Comparison of ENCODE assay signal across 23 mouse cellular contexts in genomic region chr12:102674123-102674522, GRCm38 (mm10). TPM values are rescaled to one million over a fixed set of nuclear protein-coding genes. Genes with fewer than 3 reads are reported as not detected.
DNase-seq lines count a peak whose midpoint lies in the region; ATAC-seq lines count a peak whose summit lies in the region.
"Had no signal": no experiment of that assay in that cellular context is flagged by ENCODE, and none has a peak within 500 bp of the region (broad histone marks: within the 10 kb centered on the region; RNA-seq: fewer than 3 reads in every experiment).

No protein-coding gene starts in this region.

- H3K36me3 ChIP-seq in midbrain, embryonic 13.5 days: peaks cover 13% of the 10 kb centered on the region
- H3K36me3 ChIP-seq: embryonic facial prominence, embryonic 12.5 days; heart, embryonic 12.5 days had no signal

- H3K4me1 ChIP-seq in midbrain, embryonic 13.5 days (replicated peaks): peaks cover 30% of the 10 kb centered on the region

- ATAC-seq in common myeloid progenitor, adult 5-6 weeks (replicated peaks; ENCODE audit: low read depth, poor library complexity, severe bottlenecking): 0 out of 2 replicates have a peak, but pooled peaks have one; percentile 0
- no peak for ATAC-seq in midbrain, embryonic 13.5 days
- ATAC-seq: forebrain, embryonic 16.5 days; hindbrain, embryonic 16.5 days had no signal

- DNase-seq in left cerebral cortex, postnatal 14 days (ENCODE audit: low spot score in 2 of 2): peak; percentile 45 to 57
- no peak for DNase-seq in left cerebral cortex, postnatal 4 days
- peak; percentile 44 for DNase-seq in thymus, postnatal 4 days
- DNase-seq in thymus, adult 18-20 months: no peak
- DNase-seq in adrenal gland, postnatal 10 days: no peak
- DNase-seq: adrenal gland, postnatal 14 days; cerebellum, adult 2 months; gastrocnemius, postnatal 10 days; kidney, adult 18-20 months; kidney, postnatal 25 days; lung, adult 2 months; lung, postnatal 36 days had no signal

- 92% methylated on average over 13 of the region's 13 CpGs for WGBS in midbrain, embryonic 13.5 days

- no peak overlapping the region for H3K9ac ChIP-seq in midbrain, embryonic 13.5 days (replicated peaks)
- H3K9ac ChIP-seq: embryonic facial prominence, embryonic 12.5 days; heart, embryonic 12.5 days; neural tube, embryonic 12.5 days had no signal

- no peak overlapping the region for H3K4me2 ChIP-seq in midbrain, embryonic 13.5 days (replicated peaks)
- H3K4me2 ChIP-seq: embryonic facial prominence, embryonic 12.5 days; heart, embryonic 12.5 days; liver, embryonic 11.5 days; neural tube, embryonic 12.5 days had no signal

- intact Hi-C loops in left cerebral cortex, postnatal 14 days (cut with DNase I): no loop called here
- intact Hi-C loops in left cerebral cortex, postnatal 4 days (cut with DNase I): no loop called here

- H3K4me3 ChIP-seq in midbrain, embryonic 13.5 days (replicated peaks): no peak overlapping the region
- H3K4me3 ChIP-seq: embryonic facial prominence, embryonic 12.5 days; heart, embryonic 12.5 days; limb, embryonic 10.5 days; midbrain, embryonic 10.5 days; neural tube, embryonic 12.5 days had no signal

- H3K27me3 ChIP-seq in midbrain, embryonic 13.5 days: no peaks in the 10 kb centered on the region
- H3K27me3 ChIP-seq: CH12.LX; embryonic facial prominence, embryonic 12.5 days; heart, embryonic 12.5 days; neural tube, embryonic 12.5 days had no signal

- no peak overlapping the region for H3K27ac ChIP-seq in midbrain, embryonic 13.5 days
- H3K27ac ChIP-seq: embryonic facial prominence, embryonic 12.5 days; limb, embryonic 10.5 days; midbrain, embryonic 10.5 days; neural tube, embryonic 12.5 days had no signal

- H3K9me3 ChIP-seq in midbrain, embryonic 13.5 days: no peaks in the 10 kb centered on the region
- H3K9me3 ChIP-seq: embryonic facial prominence, embryonic 12.5 days; heart, embryonic 12.5 days; limb, embryonic 10.5 days; midbrain, embryonic 10.5 days; neural tube, embryonic 12.5 days had no signal

RNA-seq across cellular contexts. Expression of gene Itpk1, which starts 30.6 kb away (rescaled TPM):
- total RNA-seq in left cerebral cortex, postnatal 14 days (2021): 10 to 100 TPM; 74.9 to 76.2 TPM
- total RNA-seq in left cerebral cortex, postnatal 4 days (2021): 10 to 100 TPM; 80.2 to 88.1 TPM
- total RNA-seq in common myeloid progenitor, adult 5-6 weeks (2017): 9.4 and 12.0 TPM in 2 replicates
- total RNA-seq in adrenal gland, postnatal 10 days (2021): 10 to 100 TPM; 98.3 to 99.2 TPM
- polyA plus RNA-seq in midbrain, embryonic 13.5 days (2015; fragmentation: Nextera tagmentation; extraction: Ambion mirVana): 19.7 and 20.7 TPM in 2 replicates

Comparison
In these comparisons a context has a peak if more than half of its experiments do, and no peak if none do; other contexts are left out.
1. DNase-seq: peak in left cerebral cortex, postnatal 14 days (2 of 2) and thymus, postnatal 4 days (single experiment); none in left cerebral cortex, postnatal 4 days (single experiment), thymus, adult 18-20 months (0 of 2) and adrenal gland, postnatal 10 days (single experiment).